Mouse (Mus musculus) telencephalon, adult 2 months (tissue): Measurements from ENCODE around the gene Gpha2.
A peak's percentile ranks its signal among the peaks of the same experiment; 100 is the strongest.

Source experiments
- DNase-seq: peaks from one replicate; pipeline ENCODE4 v3.0.0-alpha.2; 2011; ENCODE audit warnings: low read depth, low spot score

The Gpha2 gene

GRCm38 (mm10) chr19:6272738-6273137 lies 46.6 kb downstream of the Gpha2 start:
- DNase-seq: peak; percentile 62

GRCm38 (mm10) chr19:6273592-6273991 lies 47.4 kb downstream of the Gpha2 start:
- no peak for DNase-seq

DNA sequence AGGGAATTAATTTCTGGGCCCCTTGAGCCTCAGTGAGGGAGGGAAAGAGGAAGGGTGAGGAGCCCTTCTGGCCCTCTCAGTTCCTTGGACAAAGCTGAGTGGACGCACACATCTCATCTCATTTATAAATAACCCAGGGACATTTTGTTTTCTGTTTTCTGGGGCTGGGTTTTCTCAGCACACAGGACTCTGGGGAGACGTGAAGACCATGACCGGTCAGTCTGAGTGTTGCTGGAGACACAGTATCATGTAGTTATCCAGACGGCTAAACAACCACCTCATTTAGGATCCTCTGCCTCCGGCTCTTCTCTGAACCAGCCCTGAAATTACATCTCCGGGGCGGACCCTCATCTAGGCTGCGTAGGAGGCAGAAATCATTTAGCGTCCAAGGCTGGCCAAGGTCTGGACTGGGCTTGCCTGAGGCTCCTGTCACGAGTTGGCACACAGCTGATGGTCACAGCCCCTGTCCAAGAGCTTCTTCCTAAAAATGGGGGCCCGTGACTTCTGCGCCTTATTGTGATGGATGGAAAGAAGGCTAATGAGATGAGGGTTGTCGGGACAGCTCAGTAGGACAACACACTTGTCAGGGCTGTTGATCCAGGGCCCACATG lies 47.9 kb downstream of the Gpha2 start:
- no peak for DNase-seq

GRCm38 (mm10) chr19:6275740-6276389 lies 49.7 kb downstream of the Gpha2 start:
- no peak for DNase-seq

GRCm38 (mm10) chr19:6276426-6277421 lies 50.5 kb downstream of the Gpha2 start, which contains the start of gene Ehd1:
Gene Ehd1 (plus strand): TSS chr19:6276725.
- peak; percentile 93 for DNase-seq
